Mouse (Mus musculus): Measurements from ENCODE around the gene Sh3d21. TPM values are rescaled to one million over a fixed set of nuclear protein-coding genes. Genes with fewer than 3 reads are reported as not detected.

Gene Sh3d21
- total and polyA plus RNA-seq, 3 experiments = 1.5 to 2.7 (median 2.0) TPM

DNA sequence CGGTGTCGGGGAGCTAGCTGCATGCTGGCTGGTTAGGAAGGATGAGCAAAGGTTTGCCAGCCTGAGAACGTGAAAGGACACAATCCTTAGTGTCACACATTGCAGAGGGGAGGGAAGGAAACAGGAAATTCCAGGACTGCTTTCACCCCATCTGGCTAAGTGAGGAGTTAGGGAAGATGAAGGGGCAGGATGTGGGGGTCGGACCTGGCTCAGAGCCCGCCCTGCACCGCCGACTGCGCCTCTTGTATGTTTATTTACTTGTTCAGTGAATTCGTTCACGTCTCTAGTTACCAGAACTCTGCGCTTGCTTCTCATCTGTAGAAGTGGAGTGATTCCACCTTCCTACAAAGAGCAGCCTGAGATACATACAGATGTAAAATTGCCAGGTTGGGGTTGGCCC lies 32.8 kb downstream of the Sh3d21 start:
- H3K27me3 ChIP-seq (ENCODE audit: control insufficient read depth, insufficient read depth, low read length) = no peaks in the 10 kb centered on the region
- H3K79me2 ChIP-seq (replicated peaks; ENCODE audit: control insufficient read depth, insufficient read depth, low read length) = no peaks in the 10 kb centered on the region
- no peak for TF ChIP-seq CTCF (IDR thresholded peaks at IDR 0.05)
- TF ChIP-seq POLR2A (IDR thresholded peaks at IDR 0.05; ENCODE audit: insufficient read depth, low read depth, low read length) = no peak
- TF ChIP-seq EP300 (IDR thresholded peaks at IDR 0.05; ENCODE audit: insufficient read depth, low read depth, low read length) = no peak
- WGBS = 37% methylated on average over 11 of the region's 11 CpGs
- intact Hi-C loops (cut with DNase I) = no loop called here
- DNase-seq = no peak
- H3K4me3 ChIP-seq = no peak overlapping the region
- H3K36me3 ChIP-seq (ENCODE audit: control insufficient read depth, insufficient read depth, low read length) = no peaks in the 10 kb centered on the region
- H3K4me1 ChIP-seq (ENCODE audit: control insufficient read depth, insufficient read depth, low read length) = peaks cover 6% of the 10 kb centered on the region
- H3K9ac ChIP-seq (ENCODE audit: low read depth, low read length) = no peak overlapping the region
- H3K27ac ChIP-seq = peak overlapping the region; percentile 51; the same call in 1 of the 2 replicates

DNA sequence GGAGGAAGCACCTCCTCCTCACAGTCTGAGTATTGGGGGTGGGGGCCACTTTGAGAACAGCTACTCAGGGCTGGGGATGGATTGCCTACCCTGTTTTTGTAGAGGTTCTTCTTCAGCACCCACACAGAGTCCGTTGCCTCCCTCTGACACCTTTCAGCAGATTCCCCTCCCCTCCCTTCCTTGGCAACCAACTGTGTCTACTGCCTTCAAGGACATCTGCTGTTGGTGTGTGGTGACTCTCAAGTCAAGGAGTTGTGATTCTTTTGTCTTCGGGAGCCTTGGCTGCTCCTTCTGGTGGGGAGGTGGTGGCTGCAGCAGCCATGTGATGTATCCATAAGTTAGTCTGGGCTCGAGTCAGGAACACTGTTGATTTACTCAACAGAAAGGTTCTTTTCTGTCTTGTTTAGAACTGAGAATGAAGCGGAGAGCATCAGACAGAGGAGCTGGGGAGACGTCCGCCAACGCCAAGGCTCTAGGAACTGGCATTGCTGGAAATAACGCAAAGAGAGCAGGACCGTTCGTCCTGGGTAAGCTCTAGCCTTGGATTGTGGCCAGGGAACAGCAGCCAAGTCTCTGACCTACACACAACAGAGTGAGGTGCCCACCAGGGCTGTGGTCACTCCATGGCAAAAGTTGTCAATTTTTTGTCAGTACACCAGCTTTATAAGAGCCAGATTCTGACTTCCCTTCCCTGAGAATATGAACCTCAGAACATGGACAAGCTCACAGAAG lies 39.8 kb downstream of the Sh3d21 start:
- Histone ChIP-seq H3K9ac (ENCODE audit: low read depth, low read length) (no peak overlapping the region), H3K27ac (no peak overlapping the region), H3K4me1 (ENCODE audit: control insufficient read depth, insufficient read depth, low read length) (peaks cover 5% of the 10 kb centered on the region; the same call in 1 of the 2 replicates), H3K36me3 (ENCODE audit: control insufficient read depth, insufficient read depth, low read length) (peaks cover 2% of the 10 kb centered on the region; the same call in 1 of the 2 replicates), H3K79me2 (replicated peaks; ENCODE audit: control insufficient read depth, insufficient read depth, low read length) (peaks cover 6% of the 10 kb centered on the region; the same call in 1 of the 2 replicates), H3K4me3 (no peak overlapping the region), H3K27me3 (ENCODE audit: control insufficient read depth, insufficient read depth, low read length) (no peaks in the 10 kb centered on the region)
- TF ChIP-seq POLR2A (IDR thresholded peaks at IDR 0.05; ENCODE audit: insufficient read depth, low read depth, low read length) (no peak), CTCF (IDR thresholded peaks at IDR 0.05) (no peak), EP300 (IDR thresholded peaks at IDR 0.05; ENCODE audit: insufficient read depth, low read depth, low read length) (no peak)
- no peak for DNase-seq
- intact Hi-C loops (cut with DNase I) = no loop called here
- 62% methylated on average over 10 of the region's 10 CpGs for WGBS

DNA sequence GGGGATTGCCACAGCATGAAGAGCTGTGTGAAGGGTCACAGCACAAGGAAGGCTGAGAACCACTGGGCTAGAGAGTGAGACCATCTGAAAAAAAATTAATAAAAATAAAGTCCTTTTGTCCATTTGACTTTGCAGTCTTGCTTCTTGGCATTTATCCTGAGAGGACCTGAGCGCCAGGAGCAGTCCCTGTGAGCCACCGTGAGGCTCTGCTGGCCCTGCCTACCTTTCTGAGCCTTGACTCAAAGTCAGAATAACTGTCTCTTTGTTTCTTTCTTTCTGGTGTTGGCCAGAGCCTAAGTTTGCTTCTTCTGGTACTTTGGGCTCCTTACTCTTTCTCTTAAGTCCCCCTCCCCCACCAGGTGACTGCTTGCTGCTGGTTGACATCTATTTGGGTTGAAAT lies 42.8 kb downstream of the Sh3d21 start:
- TF ChIP-seq POLR2A (IDR thresholded peaks at IDR 0.05; ENCODE audit: insufficient read depth, low read depth, low read length) (no peak), CTCF (IDR thresholded peaks at IDR 0.05) (no peak), EP300 (IDR thresholded peaks at IDR 0.05; ENCODE audit: insufficient read depth, low read depth, low read length) (no peak)
- Histone ChIP-seq H3K4me1 (ENCODE audit: control insufficient read depth, insufficient read depth, low read length) (peaks cover 5% of the 10 kb centered on the region), H3K27ac (no peak overlapping the region; the same call in 1 of the 2 replicates), H3K4me3 (no peak overlapping the region), H3K27me3 (ENCODE audit: control insufficient read depth, insufficient read depth, low read length) (no peaks in the 10 kb centered on the region), H3K36me3 (ENCODE audit: control insufficient read depth, insufficient read depth, low read length) (peaks cover 2% of the 10 kb centered on the region; the same call in 1 of the 2 replicates), H3K79me2 (replicated peaks; ENCODE audit: control insufficient read depth, insufficient read depth, low read length) (peaks cover 11% of the 10 kb centered on the region; the same call in 1 of the 2 replicates), H3K9ac (ENCODE audit: low read depth, low read length) (no peak overlapping the region)
- DNase-seq = no peak
- intact Hi-C loops (cut with DNase I) = no loop called here
- 63% methylated on average over 2 of the region's 2 CpGs for WGBS

DNA sequence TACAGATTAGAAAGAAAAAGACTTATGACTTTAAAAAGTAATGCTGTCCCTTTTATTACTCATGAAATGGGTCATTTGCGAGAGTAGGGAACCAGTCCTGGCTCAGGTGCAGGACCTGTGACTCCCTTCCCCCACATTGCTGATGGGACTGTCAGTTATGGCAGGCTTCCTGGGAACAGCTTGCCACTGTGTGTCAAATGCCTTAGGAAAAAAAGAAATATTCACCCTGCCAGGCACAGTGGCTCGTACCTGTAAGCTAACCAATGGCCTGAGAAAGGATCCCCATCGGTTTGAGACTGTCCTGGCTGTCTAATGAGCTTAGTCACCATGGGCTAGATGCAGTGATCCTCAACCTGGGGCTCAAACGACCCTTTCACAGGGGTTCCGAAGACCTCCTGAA lies 43.2 kb downstream of the Sh3d21 start:
- TF ChIP-seq EP300 (IDR thresholded peaks at IDR 0.05; ENCODE audit: insufficient read depth, low read depth, low read length) (no peak), POLR2A (IDR thresholded peaks at IDR 0.05; ENCODE audit: insufficient read depth, low read depth, low read length) (no peak), CTCF (IDR thresholded peaks at IDR 0.05) (no peak)
- no peak overlapping the region for H3K9ac ChIP-seq (ENCODE audit: low read depth, low read length)
- H3K36me3 ChIP-seq (ENCODE audit: control insufficient read depth, insufficient read depth, low read length) = peaks cover 2% of the 10 kb centered on the region; the same call in 1 of the 2 replicates
- 81% methylated on average over 5 of the region's 5 CpGs for WGBS
- no peak overlapping the region; the same call in 1 of the 2 replicates for H3K27ac ChIP-seq
- no peak overlapping the region for H3K4me3 ChIP-seq
- no peaks in the 10 kb centered on the region for H3K27me3 ChIP-seq (ENCODE audit: control insufficient read depth, insufficient read depth, low read length)
- peaks cover 5% of the 10 kb centered on the region for H3K4me1 ChIP-seq (ENCODE audit: control insufficient read depth, insufficient read depth, low read length)
- DNase-seq = no peak
- H3K79me2 ChIP-seq (replicated peaks; ENCODE audit: control insufficient read depth, insufficient read depth, low read length) = peaks cover 11% of the 10 kb centered on the region; the same call in 1 of the 2 replicates
- intact Hi-C loops (cut with DNase I) = no loop called here

DNA sequence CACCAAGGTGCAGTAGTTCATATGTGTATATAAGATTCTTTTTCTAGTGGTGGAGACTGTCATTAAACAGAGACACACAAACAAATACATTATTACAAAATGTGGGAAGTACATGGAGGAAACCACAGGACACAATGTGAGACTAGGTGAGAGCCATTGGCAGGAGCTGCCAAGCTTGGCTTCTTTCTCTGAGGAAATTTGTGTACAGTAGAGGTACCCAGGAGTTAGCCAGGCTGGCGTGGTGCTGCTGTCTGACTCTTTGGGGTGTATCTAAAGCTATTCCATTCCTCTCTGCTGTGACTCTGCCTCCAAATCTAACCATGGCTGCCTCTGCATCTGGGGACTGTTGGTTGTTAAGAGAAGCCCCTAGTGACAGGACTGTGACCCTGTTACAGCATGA lies 44.2 kb downstream of the Sh3d21 start:
- no peak for DNase-seq
- no peak for TF ChIP-seq EP300 (IDR thresholded peaks at IDR 0.05; ENCODE audit: insufficient read depth, low read depth, low read length)
- TF ChIP-seq CTCF (IDR thresholded peaks at IDR 0.05) = no peak
- TF ChIP-seq POLR2A (IDR thresholded peaks at IDR 0.05; ENCODE audit: insufficient read depth, low read depth, low read length) = no peak
- H3K79me2 ChIP-seq (replicated peaks; ENCODE audit: control insufficient read depth, insufficient read depth, low read length) = peaks cover 13% of the 10 kb centered on the region; the same call in 1 of the 2 replicates
- intact Hi-C loops (cut with DNase I) = no loop called here
- no peaks in the 10 kb centered on the region for H3K27me3 ChIP-seq (ENCODE audit: control insufficient read depth, insufficient read depth, low read length)
- peaks cover 2% of the 10 kb centered on the region; the same call in 1 of the 2 replicates for H3K36me3 ChIP-seq (ENCODE audit: control insufficient read depth, insufficient read depth, low read length)
- 79% methylated on average over 1 of the region's 1 CpGs for WGBS
- no peak overlapping the region for H3K9ac ChIP-seq (ENCODE audit: low read depth, low read length)
- H3K27ac ChIP-seq = no peak overlapping the region
- peaks cover 5% of the 10 kb centered on the region for H3K4me1 ChIP-seq (ENCODE audit: control insufficient read depth, insufficient read depth, low read length)
- no peak overlapping the region for H3K4me3 ChIP-seq

DNA sequence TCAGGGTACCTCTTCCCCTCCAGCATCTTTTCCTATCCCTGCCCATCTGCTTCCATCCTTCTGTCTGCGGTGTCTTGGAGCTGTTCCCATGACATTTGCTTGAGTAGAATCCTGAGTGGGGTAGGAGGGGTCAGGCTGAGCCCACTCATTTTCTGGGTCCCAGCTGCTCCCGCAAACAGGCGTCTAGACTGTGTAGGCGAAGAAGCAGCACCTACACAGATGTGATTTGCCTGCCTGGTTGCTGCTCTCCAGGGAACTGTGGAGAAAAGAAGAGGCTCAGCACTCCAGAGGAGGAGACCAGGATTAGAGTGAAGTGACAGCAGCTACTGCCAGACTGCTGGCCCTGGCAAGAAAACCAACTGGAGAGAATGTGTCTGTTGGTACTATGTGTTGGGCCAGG lies 44.6 kb downstream of the Sh3d21 start:
- peaks cover 14% of the 10 kb centered on the region for H3K79me2 ChIP-seq (replicated peaks; ENCODE audit: control insufficient read depth, insufficient read depth, low read length)
- WGBS = 79% methylated on average over 4 of the region's 4 CpGs
- H3K27ac ChIP-seq = no peak overlapping the region
- no peak for DNase-seq
- H3K4me1 ChIP-seq (ENCODE audit: control insufficient read depth, insufficient read depth, low read length) = peaks cover 9% of the 10 kb centered on the region
- TF ChIP-seq EP300 (IDR thresholded peaks at IDR 0.05; ENCODE audit: insufficient read depth, low read depth, low read length) = no peak
- TF ChIP-seq POLR2A (IDR thresholded peaks at IDR 0.05; ENCODE audit: insufficient read depth, low read depth, low read length) = no peak
- TF ChIP-seq CTCF (IDR thresholded peaks at IDR 0.05) = no peak
- no peaks in the 10 kb centered on the region for H3K36me3 ChIP-seq (ENCODE audit: control insufficient read depth, insufficient read depth, low read length)
- no peak overlapping the region for H3K9ac ChIP-seq (ENCODE audit: low read depth, low read length)
- intact Hi-C loops (cut with DNase I) = no loop called here
- H3K27me3 ChIP-seq (ENCODE audit: control insufficient read depth, insufficient read depth, low read length) = no peaks in the 10 kb centered on the region
- H3K4me3 ChIP-seq = no peak overlapping the region

Measured in heart, adult 2 months (tissue).